Mouse (Mus musculus) embryonic facial prominence, embryonic 13.5 days (tissue): ENCODE measurements around the gene Lpar3. TPM values are rescaled to one million over a fixed set of nuclear protein-coding genes. Genes with fewer than 3 reads are reported as not detected.

Experiments
- ATAC-seq: fragments of 200-750 bp; cut with Nextera tagmentation; 2 replicates; pipeline ENCODE4 v1.8.0; 2017; ENCODE audit warnings: low read depth; ENCODE audit not compliant: insufficient number of reproducible peaks, insufficient read depth, low FRiP score, low TSS enrichment
- H3K27ac ChIP-seq: fragments of 300-500 bp; sonication (generic); 2 replicates; pipeline ENCODE4 v1.5.1; 2015; ENCODE audit warnings: moderate library complexity, mild to moderate bottlenecking, inconsistent platforms
- H3K27me3 ChIP-seq: fragments of 300-500 bp; sonication (generic); 2 replicates; pipeline ENCODE4 v1.6.1; 2015; ENCODE audit warnings: mild to moderate bottlenecking, inconsistent platforms
- H3K36me3 ChIP-seq: fragments of 300-500 bp; sonication (generic); 2 replicates; pipeline ENCODE4 v1.6.1; 2015; ENCODE audit warnings: mild to moderate bottlenecking, inconsistent platforms
- H3K4me1 ChIP-seq: fragments of 300-500 bp; sonication (generic); 2 replicates; pipeline ENCODE4 v1.6.1; 2015; ENCODE audit warnings: inconsistent platforms
- H3K4me2 ChIP-seq: fragments of 300-500 bp; sonication (generic); 2 replicates; pipeline ENCODE4 v1.6.1; 2015; ENCODE audit warnings: moderate library complexity, mild to moderate bottlenecking, inconsistent platforms
- H3K4me3 ChIP-seq: fragments of 300-500 bp; sonication (generic); 2 replicates; pipeline ENCODE4 v1.5.1; 2015; ENCODE audit warnings: mild to moderate bottlenecking, inconsistent platforms
- H3K9ac ChIP-seq: fragments of 300-500 bp; sonication (generic); 2 replicates; pipeline ENCODE4 v1.6.1; 2015; ENCODE audit warnings: mild to moderate bottlenecking, inconsistent platforms
- H3K9me3 ChIP-seq: fragments of 300-500 bp; sonication (generic); 2 replicates; pipeline ENCODE4 v1.6.1; 2016; ENCODE audit warnings: inconsistent platforms
- WGBS: fragments of 180-500 bp; shearing (Covaris S2); methylation state at CpG from one replicate; pipeline ENCODE4 v1.1.7; 2015; ENCODE audit warnings: mixed read lengths; 5-methylcytosine and 5-hydroxymethylcytosine counted together
- polyA plus RNA-seq: library from polyadenylated mRNA; unstranded; fragments of >200 nt; fragmentation: Nextera tagmentation; extraction: Ambion mirVana; gene quantifications from 2 replicates; pipeline ENCODE4 v1.2.1, GENCODE M21; 2015

Gene Lpar3
- polyA plus RNA-seq, 1 experiment from 2014 or later = 2.1 TPM

- H3K9ac ChIP-seq = no peak overlapping the region
- no peak for ATAC-seq
- WGBS = 93% methylated on average over 7 of the region's 7 CpGs
- no peaks in the 10 kb centered on the region for H3K9me3 ChIP-seq
- H3K36me3 ChIP-seq = no peaks in the 10 kb centered on the region
- peaks cover 13% of the 10 kb centered on the region for H3K4me1 ChIP-seq
- no peaks in the 10 kb centered on the region for H3K27me3 ChIP-seq
- H3K4me3 ChIP-seq = no peak overlapping the region
- no peak overlapping the region for H3K27ac ChIP-seq
- no peak overlapping the region for H3K4me2 ChIP-seq
Measured at GRCm38 (mm10) chr3:146317366-146317765, 96.6 kb downstream of the Lpar3 start.

GRCm38 (mm10) chr3:146317911-146318310, 97.1 kb downstream of the Lpar3 start:
- Histone ChIP-seq H3K4me1 (peaks cover 13% of the 10 kb centered on the region), H3K27ac (no peak overlapping the region), H3K9me3 (no peaks in the 10 kb centered on the region), H3K4me2 (no peak overlapping the region), H3K4me3 (no peak overlapping the region), H3K9ac (no peak overlapping the region), H3K36me3 (no peaks in the 10 kb centered on the region), H3K27me3 (no peaks in the 10 kb centered on the region)
- WGBS = 80% methylated on average over 12 of the region's 12 CpGs
- ATAC-seq = no peak

- no peak overlapping the region for H3K27ac ChIP-seq
- no peak overlapping the region for H3K9ac ChIP-seq
- no peak overlapping the region for H3K4me3 ChIP-seq
- H3K9me3 ChIP-seq = no peaks in the 10 kb centered on the region
- H3K4me2 ChIP-seq = peak overlapping the region; percentile 47
- WGBS = 30% methylated on average over 16 of the region's 16 CpGs
- H3K27me3 ChIP-seq = no peaks in the 10 kb centered on the region
- ATAC-seq = no peak
- no peaks in the 10 kb centered on the region for H3K36me3 ChIP-seq
- peaks cover 13% of the 10 kb centered on the region for H3K4me1 ChIP-seq
Measured at GRCm38 (mm10) chr3:146318520-146318938, 97.8 kb downstream of the Lpar3 start.

GRCm38 (mm10) chr3:146318987-146319386, 98.2 kb downstream of the Lpar3 start:
- Histone ChIP-seq H3K4me1 (peaks cover 11% of the 10 kb centered on the region), H3K9ac (0 out of 2 replicates have a peak overlapping the region, but pooled peaks have one; percentile 17), H3K27me3 (no peaks in the 10 kb centered on the region), H3K9me3 (no peaks in the 10 kb centered on the region), H3K27ac (no peak overlapping the region), H3K4me3 (no peak overlapping the region), H3K36me3 (no peaks in the 10 kb centered on the region), H3K4me2 (peak overlapping the region; percentile 47)
- no peak for ATAC-seq
- WGBS = 17% methylated on average over 13 of the region's 13 CpGs

- H3K9ac ChIP-seq = no peak overlapping the region
- 83% methylated on average over 14 of the region's 14 CpGs for whole genome bisulfite sequencing
- peaks cover 11% of the 10 kb centered on the region for H3K4me1 ChIP-seq
- H3K4me2 ChIP-seq = no peak overlapping the region
- no peak for ATAC-seq
- H3K27ac ChIP-seq = no peak overlapping the region
- H3K4me3 ChIP-seq = no peak overlapping the region
- H3K9me3 ChIP-seq = no peaks in the 10 kb centered on the region
- no peaks in the 10 kb centered on the region for H3K27me3 ChIP-seq
- no peaks in the 10 kb centered on the region for H3K36me3 ChIP-seq
Measured at GRCm38 (mm10) chr3:146319503-146319902, 98.7 kb downstream of the Lpar3 start.

GRCm38 (mm10) chr3:146324949-146325348, 104.2 kb downstream of the Lpar3 start:
- no peak for ATAC-seq
- no peaks in the 10 kb centered on the region for H3K36me3 ChIP-seq
- WGBS = 66% methylated on average over 8 of the region's 8 CpGs

GRCm38 (mm10) chr3:146326743-146327536, 106.2 kb downstream of the Lpar3 start:
- Histone ChIP-seq H3K27ac (no peak overlapping the region), H3K9me3 (no peaks in the 10 kb centered on the region), H3K4me1 (peaks cover 13% of the 10 kb centered on the region), H3K27me3 (no peaks in the 10 kb centered on the region), H3K9ac (no peak overlapping the region), H3K4me3 (no peak overlapping the region; the same call in 1 of the 2 replicates), H3K36me3 (no peaks in the 10 kb centered on the region), H3K4me2 (peak overlapping the region; percentile 59)
- no peak for ATAC-seq
- 39% methylated on average over 16 of the region's 17 CpGs for WGBS

More at GRCm38 (mm10) chr3:146324949-146325348, 104.2 kb downstream of the Lpar3 start:
- no peak overlapping the region for H3K4me3 ChIP-seq
- peaks cover 13% of the 10 kb centered on the region for H3K4me1 ChIP-seq
- H3K4me2 ChIP-seq = no peak overlapping the region
- H3K9ac ChIP-seq = no peak overlapping the region
- H3K27me3 ChIP-seq = no peaks in the 10 kb centered on the region
- no peak overlapping the region for H3K27ac ChIP-seq
- no peaks in the 10 kb centered on the region for H3K9me3 ChIP-seq

- Histone ChIP-seq H3K9ac (peak overlapping the region; percentile 51), H3K4me3 (peak overlapping the region; percentile 31), H3K4me1 (peaks cover 13% of the 10 kb centered on the region), H3K36me3 (no peaks in the 10 kb centered on the region), H3K27ac (no peak overlapping the region), H3K4me2 (peak overlapping the region; percentile 59), H3K9me3 (no peaks in the 10 kb centered on the region), H3K27me3 (no peaks in the 10 kb centered on the region)
- WGBS = under 1% methylated on average over 13 of the region's 13 CpGs
- peak; percentile 78; the same call in 1 of the 2 replicates for ATAC-seq
Measured at GRCm38 (mm10) chr3:146327537-146328255, 106.9 kb downstream of the Lpar3 start.

- Histone ChIP-seq H3K27ac (no peak overlapping the region), H3K4me3 (peak overlapping the region; percentile 31), H3K27me3 (no peaks in the 10 kb centered on the region), H3K4me2 (peak overlapping the region; percentile 59), H3K9me3 (no peaks in the 10 kb centered on the region), H3K9ac (no peak overlapping the region), H3K36me3 (no peaks in the 10 kb centered on the region), H3K4me1 (peaks cover 13% of the 10 kb centered on the region)
- 12% methylated on average over 13 of the region's 13 CpGs for WGBS
- no peak for ATAC-seq
Measured at GRCm38 (mm10) chr3:146328749-146329148, 108.0 kb downstream of the Lpar3 start.

GRCm38 (mm10) chr3:146331819-146332218, 111.1 kb downstream of the Lpar3 start:
- H3K4me2 ChIP-seq = no peak overlapping the region
- no peaks in the 10 kb centered on the region for H3K9me3 ChIP-seq
- ATAC-seq = no peak
- no peak overlapping the region for H3K9ac ChIP-seq
- H3K36me3 ChIP-seq = no peaks in the 10 kb centered on the region
- H3K4me3 ChIP-seq = no peak overlapping the region
- no peaks in the 10 kb centered on the region for H3K27me3 ChIP-seq
- no peak overlapping the region for H3K27ac ChIP-seq
- 74% methylated on average over 11 of the region's 11 CpGs for WGBS
- H3K4me1 ChIP-seq = peaks cover 20% of the 10 kb centered on the region

- WGBS = 96% methylated on average over 3 of the region's 3 CpGs
- no peaks in the 10 kb centered on the region for H3K36me3 ChIP-seq
- H3K4me1 ChIP-seq = peaks cover 20% of the 10 kb centered on the region
- H3K4me3 ChIP-seq = no peak overlapping the region
- no peaks in the 10 kb centered on the region for H3K9me3 ChIP-seq
- no peak overlapping the region for H3K27ac ChIP-seq
- no peak overlapping the region for H3K4me2 ChIP-seq
- no peaks in the 10 kb centered on the region for H3K27me3 ChIP-seq
- ATAC-seq = no peak
- no peak overlapping the region for H3K9ac ChIP-seq
Measured at GRCm38 (mm10) chr3:146333270-146333669, 112.5 kb downstream of the Lpar3 start.
